Mouse (Mus musculus) hindbrain, postnatal 0 days (tissue): ENCODE data around the gene Gm49661. TPM values are rescaled to one million over a fixed set of nuclear protein-coding genes. Genes with fewer than 3 reads are reported as not detected.

Experiments used
- ATAC-seq: fragments of 200-750 bp; cut with Nextera tagmentation; 2 replicates; pipeline ENCODE4 v1.8.0; 2017; ENCODE audit warnings: mild to moderate bottlenecking, moderate TSS enrichment, moderate library complexity
- DNase-seq: peaks from one replicate; pipeline ENCODE4 v3.0.0-alpha.2; 2015; ENCODE audit warnings: low spot score
- H3K27ac ChIP-seq: fragments of 300-500 bp; sonication (generic); 2 replicates; pipeline ENCODE4 v1.5.1; 2014; ENCODE audit warnings: mild to moderate bottlenecking
- H3K27me3 ChIP-seq: fragments of 300-500 bp; sonication (generic); 2 replicates; pipeline ENCODE4 v1.6.1; 2014; ENCODE audit warnings: low read length, mixed read lengths; ENCODE audit not compliant: insufficient read depth
- H3K36me3 ChIP-seq: fragments of 300-500 bp; sonication (generic); 2 replicates; pipeline ENCODE4 v1.6.1; 2014; ENCODE audit warnings: low read length, mixed read lengths; ENCODE audit not compliant: insufficient read depth
- H3K4me1 ChIP-seq: fragments of 300-500 bp; sonication (generic); 2 replicates; pipeline ENCODE4 v1.6.1; 2014; ENCODE audit warnings: antibody characterized with exemption, low read length, mixed read lengths; ENCODE audit not compliant: insufficient read depth
- H3K4me2 ChIP-seq: fragments of 300-500 bp; sonication (generic); 2 replicates; pipeline ENCODE4 v1.6.1; 2014; ENCODE audit warnings: low read depth, mild to moderate bottlenecking, low read length, moderate library complexity, mixed read lengths
- H3K4me3 ChIP-seq: fragments of 300-500 bp; sonication (generic); 2 replicates; pipeline ENCODE4 v1.5.1; 2014; ENCODE audit warnings: low read length
- H3K9ac ChIP-seq: fragments of 300-500 bp; sonication (generic); replicated peaks from 2 replicates; pipeline ENCODE4 v1.6.1; 2014; ENCODE audit warnings: mild to moderate bottlenecking, low read length, moderate library complexity, mixed read lengths
- H3K9me3 ChIP-seq: fragments of 300-500 bp; sonication (generic); 2 replicates; pipeline ENCODE4 v1.6.1; 2016; ENCODE audit warnings: low read length, mixed read lengths
- CTCF ChIP-seq: IDR thresholded peaks from 2 replicates; pipeline ENCODE4 v1.5.1; 2016; ENCODE audit warnings: antibody characterized with exemption, control low read depth, low read depth
- WGBS: fragments of 180-500 bp; shearing (Covaris S2); extraction: QIAGEN DNeasy Blood & Tissue Kit; methylation state at CpG from one replicate; pipeline ENCODE4 v1.1.7; 2014; 5-methylcytosine and 5-hydroxymethylcytosine counted together
- microRNA-seq, 2 experiments: library from miRNA; unstranded; fragments of <30 nt; microRNA quantifications; one replicate each; pipeline ENCODE4; 2016
- polyA plus RNA-seq: library from polyadenylated mRNA; unstranded; fragments of >200 nt; fragmentation: Nextera tagmentation; extraction: Ambion mirVana; gene quantifications from 2 replicates; pipeline ENCODE4 v1.2.1, GENCODE M21; 2015
- total RNA-seq: library from RNA; depleted of rRNA; stranded (reverse); fragments of >200 nt; gene quantifications from 2 replicates; pipeline ENCODE4 v1.2.3, GENCODE M21; 2014; rRNA removed

Gm49661 gene
- total and polyA plus RNA-seq, 2 experiments from 2014 or later: not detected

DNA sequence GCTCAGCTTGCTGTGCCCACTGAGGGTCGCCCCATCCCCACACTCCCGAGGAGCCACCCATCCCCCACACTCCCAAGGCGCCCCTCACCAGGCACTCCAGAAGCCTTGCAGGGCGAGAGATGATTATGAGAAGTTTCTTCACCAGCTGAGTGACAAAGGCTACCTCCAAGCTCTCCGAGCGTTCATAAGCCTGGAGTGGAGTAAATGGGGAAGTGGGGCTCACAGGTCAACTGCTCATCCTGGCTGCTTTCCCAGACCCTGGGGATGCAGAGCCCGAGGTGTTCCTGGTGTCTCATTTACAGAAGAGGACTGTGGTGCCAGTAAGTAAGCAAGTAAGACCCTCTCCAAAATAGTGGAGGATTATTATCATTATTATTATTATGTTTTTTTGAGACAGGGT is 43.7 kb downstream of the Gm49661 start:
- Histone ChIP-seq H3K36me3 (peaks cover 56% of the 10 kb centered on the region; the same call in 1 of the 2 replicates), H3K9ac (no peak overlapping the region), H3K27me3 (no peaks in the 10 kb centered on the region), H3K4me2 (no peak overlapping the region), H3K9me3 (no peaks in the 10 kb centered on the region), H3K4me1 (no peaks in the 10 kb centered on the region; the same call in 1 of the 2 replicates), H3K4me3 (no peak overlapping the region), H3K27ac (no peak overlapping the region)
- DNase-seq (no peak), ATAC-seq (no peak)
- no peak for TF ChIP-seq CTCF
- 67% methylated on average over 7 of the region's 7 CpGs for WGBS

- no peak overlapping the region for H3K9ac ChIP-seq
- WGBS: 83% methylated on average over 2 of the region's 2 CpGs
These were observed 47.6 kb downstream of the Gm49661 start for GRCm38 (mm10) chr8:84921596-84921995.

GRCm38 (mm10) chr8:84918646-84919045 is 50.6 kb downstream of the Gm49661 start:
- DNase-seq (no peak), ATAC-seq (no peak)
- Histone ChIP-seq H3K27me3 (no peaks in the 10 kb centered on the region), H3K27ac (no peak overlapping the region), H3K9ac (no peak overlapping the region), H3K4me1 (no peaks in the 10 kb centered on the region), H3K36me3 (peaks cover 64% of the 10 kb centered on the region), H3K4me3 (no peak overlapping the region), H3K9me3 (no peaks in the 10 kb centered on the region), H3K4me2 (no peak overlapping the region)
- TF ChIP-seq CTCF: no peak
- 90% methylated on average over 15 of the region's 15 CpGs for WGBS

More at GRCm38 (mm10) chr8:84921596-84921995, 47.6 kb downstream of the Gm49661 start:
- Histone ChIP-seq H3K27me3 (no peaks in the 10 kb centered on the region), H3K27ac (no peak overlapping the region), H3K9me3 (no peaks in the 10 kb centered on the region), H3K4me2 (no peak overlapping the region), H3K36me3 (peaks cover 68% of the 10 kb centered on the region), H3K4me3 (no peak overlapping the region), H3K4me1 (no peaks in the 10 kb centered on the region)
- no peak for TF ChIP-seq CTCF
- no peak for ATAC-seq
- DNase-seq: no peak

DNA sequence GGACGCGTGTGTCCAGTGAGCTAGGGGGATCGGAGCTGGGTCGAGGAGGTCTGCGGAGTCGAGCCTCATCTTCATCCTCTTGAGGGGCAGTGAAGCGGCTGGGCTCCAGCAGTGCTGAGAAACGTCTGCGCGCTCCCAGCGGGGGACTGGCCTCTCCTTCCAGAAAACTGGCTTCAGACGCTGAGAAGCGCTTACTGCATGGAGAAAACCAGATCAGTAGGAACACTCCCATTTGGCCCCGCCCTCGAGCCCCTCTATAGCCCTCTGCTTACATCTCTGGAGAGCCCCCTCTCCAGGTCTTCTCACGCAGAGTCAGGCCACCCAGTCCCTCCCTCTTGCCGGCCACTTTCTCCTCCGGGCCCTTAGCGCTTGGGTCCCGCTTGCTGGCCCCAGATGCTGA is 51.5 kb downstream of the Gm49661 start:
- Histone ChIP-seq H3K4me1 (no peaks in the 10 kb centered on the region), H3K4me3 (no peak overlapping the region), H3K9ac (no peak overlapping the region), H3K4me2 (no peak overlapping the region), H3K36me3 (peaks cover 69% of the 10 kb centered on the region), H3K27me3 (no peaks in the 10 kb centered on the region), H3K9me3 (no peaks in the 10 kb centered on the region), H3K27ac (no peak overlapping the region)
- TF ChIP-seq CTCF: no peak
- ATAC-seq (no peak), DNase-seq (no peak)
- 33% methylated on average over 20 of the region's 20 CpGs for WGBS

Small RNAs within 50 kb of the gene (microRNA-seq; reads per million reads assigned to microRNA genes)
- gene Gm24197: 0 reads per million in 2 experiments

Other genes starting within 250 kb of the Gm49661 start
- gene G430095P16Rik, start 246.4 kb downstream of the Gm49661 start, total RNA-seq: 1.2 TPM in 1 of 2 replicates, not detected in the other
- gene G430095P16Rik, start 246.4 kb downstream of the Gm49661 start, polyA plus RNA-seq: 1.1 and 1.7 TPM in 2 replicates
- 90.4 and 92.5 TPM in 2 replicates for gene Nfix, start 169.1 kb downstream of the Gm49661 start, total RNA-seq
- 123 and 126 TPM in 2 replicates for gene Nfix, start 169.1 kb downstream of the Gm49661 start, polyA plus RNA-seq
- gene Dand5, start 146.6 kb downstream of the Gm49661 start, total RNA-seq: 6.6 and 7.2 TPM in 2 replicates
- 12.3 and 12.5 TPM in 2 replicates for gene Dand5, start 146.6 kb downstream of the Gm49661 start, polyA plus RNA-seq
- 33.0 and 34.1 TPM in 2 replicates for gene Gadd45gip1, start 137.9 kb downstream of the Gm49661 start, total RNA-seq
- 43.4 and 45.3 TPM in 2 replicates for gene Gadd45gip1, start 137.9 kb downstream of the Gm49661 start, polyA plus RNA-seq
- 62.5 and 68.1 TPM in 2 replicates for gene Rad23a, start 128.8 kb downstream of the Gm49661 start, total RNA-seq
- 90.6 and 98.0 TPM in 2 replicates for gene Rad23a, start 128.8 kb downstream of the Gm49661 start, polyA plus RNA-seq
- gene Calr, start 122.5 kb downstream of the Gm49661 start, total RNA-seq: 350 and 359 TPM in 2 replicates
- gene Calr, start 122.5 kb downstream of the Gm49661 start, polyA plus RNA-seq: 418 and 457 TPM in 2 replicates
- gene Farsa, start 112.4 kb downstream of the Gm49661 start, total RNA-seq: 77.5 and 86.1 TPM in 2 replicates
- 87.4 and 89.8 TPM in 2 replicates for gene Farsa, start 112.4 kb downstream of the Gm49661 start, polyA plus RNA-seq
- gene Syce2, start 97.3 kb downstream of the Gm49661 start, total RNA-seq: 11.8 and 14.0 TPM in 2 replicates
- 62.1 and 64.4 TPM in 2 replicates for gene Syce2, start 97.3 kb downstream of the Gm49661 start, polyA plus RNA-seq
- gene Gcdh, start 75.5 kb downstream of the Gm49661 start, total RNA-seq: 24.9 and 37.8 TPM in 2 replicates
- gene Gcdh, start 75.5 kb downstream of the Gm49661 start, polyA plus RNA-seq: 36.5 and 41.3 TPM in 2 replicates
- gene Klf1, start 67.5 kb downstream of the Gm49661 start, total RNA-seq: 1.2 TPM in 1 of 2 replicates, not detected in the other
- gene Klf1, start 67.5 kb downstream of the Gm49661 start, polyA plus RNA-seq: 0.34 and 0.98 TPM in 2 replicates
- 15.0 and 24.5 TPM in 2 replicates for gene Dnase2a, start 60.9 kb downstream of the Gm49661 start, total RNA-seq
- 8.6 and 8.8 TPM in 2 replicates for gene Dnase2a, start 60.9 kb downstream of the Gm49661 start, polyA plus RNA-seq
- 70.9 and 83.0 TPM in 2 replicates for gene Mast1, start 32.1 kb downstream of the Gm49661 start, total RNA-seq
- gene Mast1, start 32.1 kb downstream of the Gm49661 start, polyA plus RNA-seq: 61.9 and 69.5 TPM in 2 replicates
- gene Rtbdn, start 22.4 kb downstream of the Gm49661 start, total RNA-seq: 5.8 and 11.6 TPM in 2 replicates
- 3.5 and 4.1 TPM in 2 replicates for gene Rtbdn, start 22.4 kb downstream of the Gm49661 start, polyA plus RNA-seq
- gene Prdx2, start 154 bp upstream of the Gm49661 start, total RNA-seq: 688 and 763 TPM in 2 replicates
- 925 and 937 TPM in 2 replicates for gene Prdx2, start 154 bp upstream of the Gm49661 start, polyA plus RNA-seq
- 37.3 and 45.9 TPM in 2 replicates for gene Rnaseh2a, start 334 bp upstream of the Gm49661 start, total RNA-seq
- gene Rnaseh2a, start 334 bp upstream of the Gm49661 start, polyA plus RNA-seq: 59.0 and 59.7 TPM in 2 replicates
- 16.9 and 17.8 TPM in 2 replicates for gene Junb, start 9.3 kb upstream of the Gm49661 start, total RNA-seq
- 6.3 and 7.9 TPM in 2 replicates for gene Junb, start 9.3 kb upstream of the Gm49661 start, polyA plus RNA-seq
- gene Hook2, start 21.2 kb upstream of the Gm49661 start, total RNA-seq: 18.9 and 19.0 TPM in 2 replicates
- 29.7 and 33.4 TPM in 2 replicates for gene Hook2, start 21.2 kb upstream of the Gm49661 start, polyA plus RNA-seq
- not detected in 2 replicates for gene Best2, start 45.1 kb upstream of the Gm49661 start, total RNA-seq
- 0.09 and 0.26 TPM in 2 replicates for gene Best2, start 45.1 kb upstream of the Gm49661 start, polyA plus RNA-seq
- gene Asna1, start 55.8 kb upstream of the Gm49661 start, total RNA-seq: 165 and 172 TPM in 2 replicates
- gene Asna1, start 55.8 kb upstream of the Gm49661 start, polyA plus RNA-seq: 149 and 150 TPM in 2 replicates
- 220 and 238 TPM in 2 replicates for gene Trir, start 57.4 kb upstream of the Gm49661 start, total RNA-seq
- 146 and 152 TPM in 2 replicates for gene Trir, start 57.4 kb upstream of the Gm49661 start, polyA plus RNA-seq
- 174 and 183 TPM in 2 replicates for gene Tnpo2, start 67.5 kb upstream of the Gm49661 start, total RNA-seq
- gene Tnpo2, start 67.5 kb upstream of the Gm49661 start, polyA plus RNA-seq: 48.1 and 49.1 TPM in 2 replicates
- gene Fbxw9, start 90.6 kb upstream of the Gm49661 start, total RNA-seq: 104 and 114 TPM in 2 replicates
- gene Fbxw9, start 90.6 kb upstream of the Gm49661 start, polyA plus RNA-seq: 78.9 and 82.2 TPM in 2 replicates
- gene Gm5741, start 98.5 kb upstream of the Gm49661 start, total RNA-seq: not detected in 2 replicates
- 0.71 and 0.76 TPM in 2 replicates for gene Gm5741, start 98.5 kb upstream of the Gm49661 start, polyA plus RNA-seq
- 77.5 and 103 TPM in 2 replicates for gene Dhps, start 102.3 kb upstream of the Gm49661 start, total RNA-seq
- gene Dhps, start 102.3 kb upstream of the Gm49661 start, polyA plus RNA-seq: 118 and 123 TPM in 2 replicates
- gene Wdr83os, start 111.3 kb upstream of the Gm49661 start, total RNA-seq: 109 and 123 TPM in 2 replicates
- 129 and 131 TPM in 2 replicates for gene Wdr83os, start 111.3 kb upstream of the Gm49661 start, polyA plus RNA-seq
- gene Wdr83, start 111.9 kb upstream of the Gm49661 start, total RNA-seq: 21.4 TPM in 2 replicates
- gene Wdr83, start 111.9 kb upstream of the Gm49661 start, polyA plus RNA-seq: 38.6 and 38.9 TPM in 2 replicates
- gene Man2b1, start 113.8 kb upstream of the Gm49661 start, total RNA-seq: 32.9 and 34.3 TPM in 2 replicates
- gene Man2b1, start 113.8 kb upstream of the Gm49661 start, polyA plus RNA-seq: 22.5 TPM in 2 replicates
- 1.5 and 2.4 TPM in 2 replicates for gene Zfp791, start 153.7 kb upstream of the Gm49661 start, total RNA-seq
- 2.4 and 2.5 TPM in 2 replicates for gene Zfp791, start 153.7 kb upstream of the Gm49661 start, polyA plus RNA-seq
- gene Cks1brt, start 182.5 kb upstream of the Gm49661 start, total RNA-seq: not detected in 2 replicates
- not detected in 2 replicates for gene Cks1brt, start 182.5 kb upstream of the Gm49661 start, polyA plus RNA-seq